Mouse (Mus musculus) hindbrain, embryonic 16.5 days (tissue): ENCODE results near the gene Ucn3. TPM values are rescaled to one million over a fixed set of nuclear protein-coding genes. Genes with fewer than 3 reads are reported as not detected.
"Not testable (repeated sequence)": the region's sequence is repeated elsewhere in the genome, so short reads cannot be mapped to it uniquely, and the experiment has no call there.

Experiments used
- ATAC-seq: fragments of 200-750 bp; cut with Nextera tagmentation; 2 replicates; pipeline ENCODE4 v1.8.0; 2017; ENCODE audit warnings: moderate TSS enrichment, moderate library complexity
- H3K27ac ChIP-seq: fragments of 300-500 bp; sonication (generic); 2 replicates; pipeline ENCODE4 v1.5.1; 2014; ENCODE audit warnings: low read depth, mild to moderate bottlenecking, control low read depth, low read length, moderate library complexity
- H3K27me3 ChIP-seq: fragments of 300-500 bp; sonication (generic); replicated peaks from 2 replicates; pipeline ENCODE4 v1.6.1; 2014; ENCODE audit warnings: low read length; ENCODE audit not compliant: control insufficient read depth, insufficient read depth
- H3K36me3 ChIP-seq: fragments of 300-500 bp; sonication (generic); 2 replicates; pipeline ENCODE4 v1.6.1; 2014; ENCODE audit warnings: mild to moderate bottlenecking, low read length, moderate library complexity, mixed read lengths; ENCODE audit not compliant: control insufficient read depth, insufficient read depth
- H3K4me1 ChIP-seq: fragments of 300-500 bp; sonication (generic); 2 replicates; pipeline ENCODE4 v1.6.1; 2014; ENCODE audit warnings: low read depth, low read length; ENCODE audit not compliant: control insufficient read depth, insufficient read depth
- H3K4me2 ChIP-seq: fragments of 300-500 bp; sonication (generic); 2 replicates; pipeline ENCODE4 v1.6.1; 2014; ENCODE audit warnings: mild to moderate bottlenecking, low read length, control low read depth, moderate library complexity
- H3K4me3 ChIP-seq: fragments of 300-500 bp; sonication (generic); 2 replicates; pipeline ENCODE4 v1.5.1; 2014; ENCODE audit warnings: mild to moderate bottlenecking, low read length, control low read depth, moderate library complexity
- H3K9ac ChIP-seq: fragments of 300-500 bp; sonication (generic); 2 replicates; pipeline ENCODE4 v1.6.1; 2014; ENCODE audit warnings: low read depth, mild to moderate bottlenecking, control low read depth, low read length, moderate library complexity
- H3K9me3 ChIP-seq: fragments of 300-500 bp; sonication (generic); 2 replicates; pipeline ENCODE4 v1.6.1; 2014; ENCODE audit warnings: mild to moderate bottlenecking, low read length, moderate library complexity; ENCODE audit not compliant: control insufficient read depth
- WGBS: fragments of 180-500 bp; shearing (Covaris S2); extraction: QIAGEN DNeasy Blood & Tissue Kit; methylation state at CpG from one replicate; pipeline ENCODE4 v1.1.7; 2014; 5-methylcytosine and 5-hydroxymethylcytosine counted together
- polyA plus RNA-seq: library from polyadenylated mRNA; unstranded; fragments of >200 nt; fragmentation: Nextera tagmentation; extraction: Ambion mirVana; gene quantifications from 2 replicates; pipeline ENCODE4 v1.2.1, GENCODE M21; 2015

Gene Ucn3
- polyA plus RNA-seq, 1 experiment from 2014 or later = 0.20 TPM

- under 1% methylated on average over 52 of the region's 52 CpGs for WGBS
- H3K27ac ChIP-seq = peak within 1 kb of the TSS; percentile 55
- H3K4me1 ChIP-seq = peaks cover 4% of the 10 kb centered on the region; the same call in 1 of the 2 replicates
- peak within 1 kb of the TSS; percentile 71 for H3K4me2 ChIP-seq
- no peaks in the 10 kb centered on the region for H3K9me3 ChIP-seq
- H3K27me3 ChIP-seq = no peaks in the 10 kb centered on the region
- peak within 1 kb of the TSS; percentile 79 for H3K9ac ChIP-seq
- ATAC-seq = peak; percentile 99
- no peaks in the 10 kb centered on the region for H3K36me3 ChIP-seq
- peak within 1 kb of the TSS; percentile 80 for H3K4me3 ChIP-seq
These were observed 27.4 kb downstream of the Ucn3 start, which contains the start of the genes Net1 and Tubal3 for GRCm38 (mm10) chr13:3917571-3918311. Net1 (minus strand) TSS chr13:3918220. Tubal3 (plus strand) TSS chr13:3918274.

DNA sequence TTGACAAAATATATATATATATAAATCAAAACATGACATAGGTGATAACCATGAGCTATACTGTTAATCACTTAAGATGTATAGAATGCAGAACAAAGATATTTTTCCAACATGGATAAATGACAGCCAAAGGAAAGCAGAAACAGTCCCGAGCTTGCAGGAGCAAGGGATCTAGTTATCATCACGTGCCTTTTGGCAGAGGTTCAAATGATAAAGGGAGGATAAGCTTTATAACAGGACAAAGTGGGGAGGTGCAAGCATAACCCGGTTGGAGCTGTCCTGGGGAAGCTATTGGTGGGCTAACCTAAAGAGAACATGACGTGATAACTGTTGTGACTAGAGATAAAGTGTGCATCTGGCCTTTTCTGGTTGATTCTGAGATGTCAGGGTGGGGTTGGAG lies 31.6 kb downstream of the Ucn3 start:
- Histone ChIP-seq H3K4me3 (no peak overlapping the region), H3K9ac (no peak overlapping the region), H3K27ac (no peak overlapping the region), H3K9me3 (no peaks in the 10 kb centered on the region), H3K4me1 (peaks cover 4% of the 10 kb centered on the region; the same call in 1 of the 2 replicates), H3K36me3 (no peaks in the 10 kb centered on the region), H3K27me3 (no peaks in the 10 kb centered on the region), H3K4me2 (no peak overlapping the region)
- WGBS = 84% methylated on average over 4 of the region's 4 CpGs
- ATAC-seq = no peak

- Histone ChIP-seq H3K27me3 (no peaks in the 10 kb centered on the region), H3K9ac (no peak overlapping the region), H3K36me3 (no peaks in the 10 kb centered on the region), H3K4me1 (no peaks in the 10 kb centered on the region), H3K4me3 (no peak overlapping the region), H3K4me2 (no peak overlapping the region), H3K9me3 (no peaks in the 10 kb centered on the region), H3K27ac (no peak overlapping the region)
- no peak for ATAC-seq
- 77% methylated on average over 5 of the region's 5 CpGs for WGBS
These were observed 34.8 kb downstream of the Ucn3 start for GRCm38 (mm10) chr13:3910356-3910755.

- H3K4me3 ChIP-seq = no peak overlapping the region
- H3K9me3 ChIP-seq = no peaks in the 10 kb centered on the region
- no peak overlapping the region for H3K4me2 ChIP-seq
- no peaks in the 10 kb centered on the region for H3K27me3 ChIP-seq
- H3K27ac ChIP-seq = no peak overlapping the region
- H3K36me3 ChIP-seq = no peaks in the 10 kb centered on the region
- WGBS = 90% methylated on average over 4 of the region's 4 CpGs
- ATAC-seq = no peak
- H3K9ac ChIP-seq = no peak overlapping the region
- no peaks in the 10 kb centered on the region for H3K4me1 ChIP-seq
These were observed 36.9 kb downstream of the Ucn3 start for GRCm38 (mm10) chr13:3908262-3908661.

- Histone ChIP-seq H3K4me3 (no peak overlapping the region), H3K27ac (no peak overlapping the region), H3K4me1 (no peaks in the 10 kb centered on the region), H3K36me3 (no peaks in the 10 kb centered on the region), H3K9me3 (no peaks in the 10 kb centered on the region), H3K27me3 (no peaks in the 10 kb centered on the region), H3K9ac (no peak overlapping the region), H3K4me2 (no peak overlapping the region)
- WGBS = 87% methylated on average over 6 of the region's 6 CpGs
- no peak for ATAC-seq
These were observed 37.9 kb downstream of the Ucn3 start for GRCm38 (mm10) chr13:3907151-3907696.

- no peaks in the 10 kb centered on the region for H3K36me3 ChIP-seq
- no peaks in the 10 kb centered on the region for H3K4me1 ChIP-seq
- WGBS = 95% methylated on average over 9 of the region's 9 CpGs
- H3K4me3 ChIP-seq = no peak overlapping the region
- no peaks in the 10 kb centered on the region for H3K9me3 ChIP-seq
- H3K9ac ChIP-seq = no peak overlapping the region
- no peak overlapping the region for H3K27ac ChIP-seq
- no peak overlapping the region for H3K4me2 ChIP-seq
- no peak for ATAC-seq
- no peaks in the 10 kb centered on the region for H3K27me3 ChIP-seq
These were observed 45.8 kb downstream of the Ucn3 start for GRCm38 (mm10) chr13:3899301-3899700.

DNA sequence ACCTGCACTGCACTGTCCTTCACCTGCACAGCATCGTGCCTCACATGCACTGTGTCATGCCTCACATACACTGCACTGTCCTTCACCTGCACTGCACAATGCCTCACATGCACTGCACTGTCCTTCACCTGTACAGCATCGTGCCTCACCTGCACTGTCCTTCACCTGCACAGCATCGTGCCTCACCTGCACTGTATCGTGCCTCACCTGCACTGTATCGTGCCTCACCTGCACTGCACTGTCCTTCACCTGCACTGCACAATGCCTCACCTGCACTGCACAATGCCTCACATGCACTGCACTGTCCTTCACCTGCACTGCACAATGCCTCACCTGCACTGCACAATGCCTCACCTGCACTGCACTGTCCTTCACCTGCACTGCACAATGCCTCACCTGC lies 46.9 kb downstream of the Ucn3 start:
- not testable (repeated sequence) for H3K27ac ChIP-seq, H3K36me3 ChIP-seq, H3K4me2 ChIP-seq, H3K4me3 ChIP-seq, ATAC-seq, H3K9ac ChIP-seq, H3K9me3 ChIP-seq, H3K4me1 ChIP-seq, H3K27me3 ChIP-seq
- 96% methylated on average over 5 of the region's 5 CpGs for WGBS

- peaks cover under 1% of the 10 kb centered on the region; the same call in 1 of the 2 replicates for H3K27me3 ChIP-seq
- no peak overlapping the region for H3K27ac ChIP-seq
- H3K9me3 ChIP-seq = no peaks in the 10 kb centered on the region
- H3K9ac ChIP-seq = no peak overlapping the region
- H3K4me1 ChIP-seq = peaks cover 3% of the 10 kb centered on the region
- 44% methylated on average over 5 of the region's 5 CpGs for WGBS
- no peak overlapping the region for H3K4me2 ChIP-seq
- no peak; the same call in 1 of the 2 replicates for ATAC-seq
- no peaks in the 10 kb centered on the region for H3K36me3 ChIP-seq
- H3K4me3 ChIP-seq = no peak overlapping the region
These were observed 48.2 kb downstream of the Ucn3 start for GRCm38 (mm10) chr13:3896913-3897312.

DNA sequence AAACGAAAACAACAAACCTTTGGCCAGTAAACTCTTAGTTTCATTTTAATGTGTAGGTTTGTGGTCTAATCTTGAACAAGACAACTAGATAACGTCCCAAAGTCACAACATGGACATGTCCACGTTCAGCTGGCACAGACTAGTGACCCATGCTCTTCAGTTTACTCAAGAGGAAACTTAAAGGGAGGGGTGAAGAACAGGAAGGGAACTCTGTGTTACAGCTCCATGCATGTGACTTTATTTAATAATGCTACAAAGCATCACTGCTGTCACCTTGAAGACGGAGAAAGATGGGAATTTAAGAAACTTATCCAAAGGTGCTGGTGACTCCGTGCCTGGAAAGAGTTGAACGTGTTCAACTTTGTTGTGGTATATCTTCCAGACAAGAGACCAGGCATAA lies 49.1 kb downstream of the Ucn3 start:
- 91% methylated on average over 6 of the region's 6 CpGs for WGBS
- Histone ChIP-seq H3K27ac (no peak overlapping the region), H3K4me2 (no peak overlapping the region), H3K36me3 (no peaks in the 10 kb centered on the region), H3K27me3 (peaks cover 4% of the 10 kb centered on the region; the same call in 1 of the 2 replicates), H3K9me3 (no peaks in the 10 kb centered on the region), H3K4me3 (no peak overlapping the region), H3K9ac (no peak overlapping the region), H3K4me1 (peaks cover 3% of the 10 kb centered on the region)
- no peak for ATAC-seq
